Mouse (Mus musculus) testis, postnatal 14 days (tissue): ENCODE results near the gene Znfx1.

Source experiments
- DNase-seq: peaks from one replicate; pipeline ENCODE4 v3.0.0; 2021; ENCODE audit warnings: low spot score

The Znfx1 gene

DNA sequence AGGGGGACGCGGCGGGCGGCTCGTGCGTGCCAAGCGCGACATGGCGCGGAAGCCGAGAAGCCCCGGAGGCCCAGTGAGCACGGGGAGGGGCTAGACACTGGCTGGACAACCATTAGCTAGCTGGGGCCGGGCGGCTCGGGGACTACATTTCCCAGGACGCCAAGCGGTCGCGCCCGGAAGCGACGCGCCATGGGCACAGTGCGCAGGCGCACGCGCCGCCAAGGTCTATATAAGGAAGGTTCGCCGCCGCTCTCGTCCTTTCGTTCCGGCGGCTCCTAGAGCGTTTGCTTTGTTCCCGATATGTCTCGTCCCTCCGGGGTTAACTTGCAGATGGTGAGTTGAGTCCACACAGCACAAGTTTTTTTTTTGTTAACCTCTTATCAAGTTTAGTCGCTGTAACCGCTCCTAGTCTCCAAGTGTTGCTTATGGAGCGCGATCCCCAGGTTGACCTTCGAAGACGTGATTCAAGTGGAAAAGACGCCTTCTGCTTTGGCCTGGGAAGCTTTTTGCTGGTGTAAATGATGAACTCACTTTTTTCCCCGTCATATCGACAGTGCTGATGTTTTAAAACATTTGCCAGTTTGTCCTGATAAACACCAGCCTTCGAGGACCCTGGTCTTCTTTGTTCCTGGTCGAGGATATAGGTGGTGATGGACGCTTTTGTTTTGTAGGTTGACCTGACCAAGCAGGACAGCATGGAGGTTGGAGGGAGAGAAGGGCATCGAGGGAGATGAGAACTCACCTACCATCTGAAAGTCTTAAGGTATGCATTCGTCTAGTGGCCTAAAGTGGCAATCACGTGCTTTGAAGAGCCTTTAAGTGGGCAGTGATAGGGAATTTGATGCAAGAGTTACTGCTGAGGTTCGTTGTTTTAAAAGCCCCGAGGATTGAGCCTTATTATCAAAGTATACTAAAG is at the start of gene Znfx1:
TSS of gene Znfx1 (minus strand) at position 51 of the 916 bp plus-strand sequence.
- DNase-seq = peak; percentile 96

DNA sequence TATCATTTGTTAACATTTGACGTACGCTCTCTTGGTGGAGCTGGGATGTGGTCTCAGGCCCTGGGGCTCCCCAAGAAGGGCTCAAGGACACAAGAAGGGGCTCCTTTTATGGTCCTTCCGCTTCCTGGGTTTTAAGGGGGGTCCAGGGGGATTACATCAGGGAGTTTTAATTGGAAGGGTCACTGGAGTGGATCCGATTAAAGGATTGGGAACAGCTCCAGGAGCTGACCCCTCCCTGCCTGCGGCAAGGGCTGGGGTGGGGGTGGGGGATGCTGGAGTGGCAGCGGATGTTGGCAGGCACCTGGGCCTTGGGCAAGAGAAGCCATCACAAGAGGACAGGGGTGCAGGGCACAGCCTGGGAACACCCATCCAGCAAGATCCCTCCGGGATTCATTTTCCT is 49.4 kb upstream of the Znfx1 start:
- no peak for DNase-seq

DNA sequence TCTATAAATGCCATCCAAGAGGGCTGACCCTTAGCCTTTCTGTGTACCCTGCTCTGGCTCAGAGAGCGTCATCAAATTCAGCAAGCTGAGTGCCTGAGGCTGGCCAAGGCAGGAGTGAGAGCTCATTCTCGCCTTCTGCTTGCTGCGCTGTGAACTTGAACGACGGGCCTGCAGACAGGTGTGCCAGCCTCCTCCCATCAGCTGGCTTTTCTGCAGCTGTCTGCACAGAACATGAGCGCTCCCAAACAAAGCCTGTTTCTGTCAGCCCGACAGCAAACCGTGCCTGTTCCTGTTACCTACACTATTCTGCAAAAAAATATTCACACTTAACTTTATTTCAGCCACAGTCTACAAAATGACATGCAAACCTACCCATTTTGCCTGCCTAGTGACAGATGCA is 46.7 kb upstream of the Znfx1 start:
- no peak for DNase-seq

DNA sequence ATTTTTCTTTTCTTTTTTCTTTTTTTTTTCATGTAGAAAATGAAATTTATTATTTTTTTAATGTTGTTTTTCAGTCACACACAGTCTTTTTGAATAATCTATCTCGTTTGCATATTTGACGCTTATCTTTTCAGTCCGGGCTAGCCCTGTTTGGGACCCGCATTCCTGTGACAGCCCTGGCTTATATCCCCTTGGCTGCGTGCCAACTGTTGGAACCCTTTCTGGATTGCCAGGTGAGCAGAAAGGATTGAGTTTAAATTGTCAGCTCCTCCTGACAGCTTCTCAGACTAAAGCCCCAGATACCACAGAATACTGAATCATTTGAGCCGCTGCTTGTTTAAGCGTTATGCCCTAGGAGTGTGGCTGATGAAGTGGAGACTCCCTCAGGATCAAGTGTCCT is 40.7 kb upstream of the Znfx1 start:
- DNase-seq = no peak

DNA sequence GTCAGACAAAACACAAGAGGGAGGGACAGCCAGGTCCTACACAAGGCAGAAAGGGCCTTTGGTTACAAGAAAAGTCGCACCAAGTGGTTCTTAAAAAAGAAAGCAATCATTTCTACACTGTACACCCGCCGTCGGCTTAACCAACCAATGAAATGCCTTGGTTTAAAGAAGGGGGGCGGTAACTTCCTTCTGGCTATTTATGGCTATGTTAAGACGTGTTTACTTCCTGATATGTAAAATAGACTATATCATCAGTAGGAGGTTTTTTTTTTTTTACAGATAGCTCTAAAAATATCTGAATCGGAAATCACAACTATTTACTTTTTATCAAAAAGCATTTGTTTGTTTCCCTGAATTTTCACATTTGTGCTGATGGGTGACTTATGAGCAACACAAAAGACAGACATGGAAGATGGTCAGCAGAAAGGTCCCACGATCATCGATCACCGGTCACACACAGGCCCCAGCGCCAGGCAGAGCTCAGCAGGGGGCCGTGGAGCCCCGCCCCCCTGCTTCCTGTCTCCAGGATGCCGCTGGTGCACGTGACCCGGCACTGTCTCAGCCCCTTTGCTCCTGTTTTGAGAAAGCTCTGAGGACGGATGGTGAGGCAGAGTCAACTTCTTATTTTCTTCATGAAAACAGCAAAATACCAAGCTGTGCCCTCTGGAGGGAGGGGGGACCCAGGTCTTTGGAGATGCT is 39.1 kb upstream of the Znfx1 start:
- DNase-seq = peak; percentile 57

DNA sequence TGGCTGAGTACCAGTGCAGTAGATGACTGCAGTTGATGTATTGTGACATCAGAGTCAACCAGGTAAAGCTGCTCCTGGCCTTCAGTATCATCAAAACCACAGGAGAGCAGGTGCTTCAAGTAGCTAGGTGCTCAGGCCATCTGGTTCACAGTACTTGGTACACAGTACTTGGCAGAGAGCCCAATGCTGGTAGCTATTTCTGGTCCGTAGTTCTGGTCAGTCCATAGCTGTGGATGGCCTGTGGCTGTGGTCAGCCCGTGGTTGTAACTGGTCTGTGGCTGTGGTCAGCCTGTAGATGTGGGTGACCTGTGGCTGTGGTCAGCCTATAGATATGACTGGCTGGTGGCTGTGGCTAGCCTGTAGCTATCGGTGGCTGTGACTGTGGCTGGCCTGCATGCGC is 31.9 kb upstream of the Znfx1 start:
- no peak for DNase-seq

DNA sequence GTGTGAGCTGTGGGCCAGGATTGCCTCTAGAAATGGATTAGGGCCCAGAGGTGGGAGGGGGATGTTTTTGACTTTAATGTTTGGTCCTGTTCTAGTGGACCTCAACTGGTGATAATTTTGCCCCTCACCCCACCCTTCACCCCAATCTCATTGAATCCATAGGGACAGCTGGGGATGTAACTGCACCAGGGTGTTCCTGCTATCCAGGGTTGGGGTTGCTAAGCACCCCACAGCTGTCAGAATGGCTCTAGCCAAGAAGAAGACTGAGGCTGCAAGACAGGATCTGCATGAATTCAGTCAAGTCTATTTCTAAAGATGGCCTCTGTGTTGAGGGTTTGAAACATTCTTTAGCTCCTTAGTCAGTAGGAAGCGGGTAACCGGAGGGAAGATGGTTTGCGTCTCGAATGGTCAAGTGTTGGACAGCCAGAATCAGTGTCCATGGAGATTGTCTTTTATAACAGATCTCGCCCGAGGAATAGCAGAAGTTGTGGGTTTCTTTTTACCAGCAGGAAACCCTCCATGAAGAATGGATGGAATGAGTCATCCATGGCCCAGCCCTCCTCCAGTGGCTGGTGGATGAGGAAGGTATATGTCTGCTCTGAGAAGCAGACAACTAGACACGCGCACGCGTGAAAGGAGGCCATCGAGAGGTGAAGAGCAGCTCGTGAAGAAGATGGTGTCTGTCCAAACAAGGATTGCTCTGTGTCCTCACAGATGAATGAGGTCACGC is 30.5 kb upstream of the Znfx1 start:
- DNase-seq = no peak

DNA sequence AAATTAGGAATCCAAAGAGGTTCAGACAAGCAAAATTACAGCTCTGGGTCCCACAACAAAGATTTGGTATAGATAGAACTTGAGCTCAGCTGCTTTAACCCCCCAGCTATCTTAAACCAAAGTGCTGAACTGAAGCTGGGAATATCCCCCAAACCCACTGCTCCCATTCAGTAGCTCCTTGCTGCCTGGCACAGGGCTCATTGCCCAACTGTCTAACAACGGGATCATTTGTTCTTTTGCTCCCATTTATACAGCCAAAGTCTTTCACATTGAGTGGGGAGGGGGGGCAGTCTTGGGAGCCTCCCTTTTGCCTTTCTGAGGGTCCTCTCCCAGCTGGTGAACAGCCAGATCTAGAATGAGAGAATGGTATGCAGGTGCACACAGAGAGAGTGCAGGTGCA is 27.5 kb upstream of the Znfx1 start:
- no peak for DNase-seq

DNA sequence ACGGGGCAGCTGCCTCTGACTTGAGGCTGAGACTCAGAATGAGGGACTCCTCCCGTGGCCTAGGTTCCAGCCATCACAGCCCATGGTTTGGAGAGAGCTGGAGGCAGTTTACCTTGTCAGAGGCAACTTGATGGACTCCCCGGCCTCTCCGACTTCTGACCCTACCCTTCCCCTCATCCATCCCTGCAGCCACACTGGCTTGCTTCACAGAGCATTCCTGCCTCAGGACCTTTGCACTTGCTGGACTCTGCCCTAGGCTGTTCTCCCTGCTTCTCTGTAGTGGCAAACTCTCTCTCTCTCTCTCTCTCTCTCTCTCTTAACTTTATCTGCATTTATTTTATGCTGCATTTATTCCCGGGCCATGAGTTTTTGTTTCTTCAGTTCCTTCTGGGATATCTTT is 24.0 kb upstream of the Znfx1 start:
- no peak for DNase-seq

DNA sequence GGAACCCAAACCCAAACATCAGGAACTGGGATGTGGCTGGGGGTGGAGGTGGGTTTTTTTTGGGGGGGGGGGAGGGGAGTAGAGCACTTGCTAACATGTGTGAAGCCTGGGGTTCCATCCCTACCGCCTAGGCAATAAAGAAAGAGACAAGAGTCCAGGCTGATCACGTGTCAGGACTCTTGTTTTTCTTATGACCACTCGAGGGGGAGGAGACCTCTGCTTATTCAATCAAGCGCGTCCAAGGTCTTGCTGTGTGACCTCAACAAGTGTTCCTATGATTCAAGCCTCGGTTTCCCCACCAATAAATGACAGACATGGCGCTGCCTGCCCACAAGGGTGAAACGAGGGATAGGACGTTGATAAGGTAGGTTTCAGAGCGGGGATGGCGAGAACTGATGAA is 23.3 kb upstream of the Znfx1 start:
- no peak for DNase-seq

DNA sequence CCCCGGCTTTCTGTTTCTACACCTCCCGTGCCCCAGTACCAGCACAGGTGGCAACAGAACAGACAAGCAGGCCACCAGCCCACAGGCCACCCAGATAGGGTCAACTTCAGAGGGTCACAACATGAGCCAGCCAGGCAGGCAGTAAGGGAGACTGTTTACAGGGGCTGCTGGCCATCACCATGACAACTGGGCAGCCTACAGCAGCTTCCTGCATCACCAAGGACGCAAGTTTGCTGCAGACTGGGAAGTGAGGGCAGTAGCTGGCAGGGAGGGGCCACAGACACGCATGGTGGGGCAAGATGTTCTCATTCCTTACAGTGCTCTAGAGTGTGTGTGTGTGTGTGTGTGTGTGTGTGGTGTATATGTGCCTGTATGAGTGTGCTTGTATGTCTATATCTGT is 18.8 kb upstream of the Znfx1 start:
- no peak for DNase-seq

DNA sequence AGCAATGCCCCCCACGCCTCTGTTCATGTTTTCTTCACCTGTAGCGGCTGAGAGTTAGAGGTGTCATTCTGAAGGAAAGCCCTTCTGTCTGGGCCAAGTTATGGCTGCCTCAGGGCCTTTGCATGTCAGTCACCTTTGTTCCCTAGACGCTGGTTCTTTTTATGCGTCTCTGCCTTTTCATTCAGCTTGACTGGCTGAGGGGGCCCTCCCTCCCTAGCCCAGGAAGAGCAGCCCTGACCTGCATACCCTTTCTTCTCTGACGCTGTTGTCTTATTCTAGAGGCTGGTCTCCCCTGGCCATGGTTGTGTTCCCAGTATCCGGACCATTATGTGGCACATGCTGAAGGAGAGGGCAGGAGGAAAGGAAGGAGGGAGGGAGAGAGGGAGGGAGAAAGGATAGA is 18.3 kb upstream of the Znfx1 start:
- no peak for DNase-seq

DNA sequence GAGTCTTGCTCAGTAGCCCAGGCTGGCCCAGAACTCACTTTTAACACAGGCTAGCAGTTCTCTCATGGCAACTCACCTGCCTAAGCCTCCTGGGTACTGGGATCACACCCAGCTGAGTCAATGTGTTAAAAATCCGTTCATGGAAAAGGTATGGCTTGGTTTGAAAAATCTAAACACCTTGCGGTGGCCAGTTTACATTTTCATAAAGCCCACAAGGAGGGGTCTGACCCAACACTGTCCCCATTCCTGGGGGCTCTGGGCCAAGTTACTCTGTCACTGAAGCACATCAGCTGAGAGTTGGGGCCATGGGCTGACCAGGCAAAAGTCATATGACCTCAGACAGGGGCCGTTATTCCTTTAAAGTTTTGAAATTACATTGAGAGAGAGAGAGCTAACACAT is 17.6 kb upstream of the Znfx1 start:
- no peak for DNase-seq

DNA sequence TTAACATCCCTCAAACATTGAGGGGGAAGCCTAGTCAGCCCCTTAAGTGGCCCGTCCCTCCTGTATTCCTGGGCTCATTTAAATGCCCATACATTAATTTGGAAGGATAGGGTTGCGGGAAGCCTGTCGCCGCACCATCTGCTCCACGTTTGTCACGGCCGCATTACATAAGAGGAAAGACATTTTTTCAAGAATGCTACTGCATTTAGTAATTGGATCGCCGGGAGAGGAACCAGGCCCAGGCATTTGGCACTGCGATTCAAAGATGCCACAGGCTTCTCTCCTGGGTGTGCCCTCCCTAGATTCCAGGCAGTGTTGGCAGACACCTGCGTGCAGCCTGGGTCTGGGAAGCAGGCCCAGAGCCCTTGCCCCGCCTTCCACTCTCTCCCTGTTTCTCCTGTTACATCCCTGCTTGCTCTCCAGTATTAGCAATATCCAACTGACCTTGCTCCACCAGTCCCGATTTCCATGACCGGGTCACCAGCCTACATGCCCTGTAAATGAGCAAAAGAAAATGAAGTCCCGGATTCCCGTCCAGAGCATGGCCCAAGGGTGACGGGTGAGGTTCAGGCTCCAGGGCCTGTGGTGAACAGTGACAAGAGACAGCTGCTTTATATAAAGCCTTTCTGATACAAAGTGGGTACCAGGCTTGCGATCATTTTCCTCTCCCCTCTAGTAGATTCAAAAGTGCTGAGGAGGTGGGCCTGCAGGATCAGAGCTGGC is 16.9 kb upstream of the Znfx1 start:
- no peak for DNase-seq

DNA sequence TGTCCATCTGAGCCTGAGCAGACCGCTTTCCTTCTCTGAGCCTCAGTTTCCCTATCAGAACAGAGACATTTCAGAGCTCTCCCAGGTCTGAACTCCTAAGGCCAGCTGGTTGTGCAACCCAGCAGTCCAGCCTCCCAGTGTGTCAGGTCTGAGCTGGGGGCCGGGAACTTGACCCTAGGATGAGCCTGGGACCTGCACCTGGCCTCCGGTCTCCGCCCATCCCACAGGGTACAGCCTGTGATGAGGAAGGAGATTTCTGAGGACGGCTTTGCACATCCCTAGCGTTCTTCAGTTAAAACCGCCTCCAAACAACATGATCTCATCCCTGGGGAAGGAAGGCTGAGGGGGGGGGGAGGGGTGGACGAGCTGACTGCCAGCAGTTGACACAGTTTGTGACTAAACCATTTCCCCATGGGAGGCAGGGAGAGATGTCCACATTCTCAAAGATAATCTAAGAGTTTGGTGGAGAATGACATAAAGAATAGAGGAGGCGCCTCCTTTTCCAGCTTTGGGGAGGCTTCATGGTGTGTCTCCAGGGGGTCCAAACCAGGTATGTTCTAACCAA is 16.2 kb upstream of the Znfx1 start:
- DNase-seq = no peak

DNA sequence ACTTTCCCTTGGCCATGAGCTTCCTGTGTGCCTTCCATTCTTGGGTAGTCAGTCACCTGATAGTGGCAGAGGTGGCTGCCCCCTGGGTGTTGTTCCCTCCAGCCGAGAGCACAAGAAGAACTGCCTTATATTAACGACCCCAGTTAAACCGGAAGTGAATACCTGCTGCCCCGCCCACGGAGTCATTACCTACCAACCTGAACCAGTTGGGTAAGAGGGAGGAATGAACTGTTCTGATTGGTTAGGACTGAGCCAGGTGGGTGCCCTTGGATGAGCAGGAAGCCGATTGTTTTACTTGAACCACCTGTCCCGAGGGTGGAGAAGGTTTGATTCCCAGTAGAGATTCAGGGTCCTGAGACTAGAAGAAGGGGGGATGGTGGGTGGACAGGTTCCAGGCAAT is 15.7 kb upstream of the Znfx1 start:
- no peak for DNase-seq

DNA sequence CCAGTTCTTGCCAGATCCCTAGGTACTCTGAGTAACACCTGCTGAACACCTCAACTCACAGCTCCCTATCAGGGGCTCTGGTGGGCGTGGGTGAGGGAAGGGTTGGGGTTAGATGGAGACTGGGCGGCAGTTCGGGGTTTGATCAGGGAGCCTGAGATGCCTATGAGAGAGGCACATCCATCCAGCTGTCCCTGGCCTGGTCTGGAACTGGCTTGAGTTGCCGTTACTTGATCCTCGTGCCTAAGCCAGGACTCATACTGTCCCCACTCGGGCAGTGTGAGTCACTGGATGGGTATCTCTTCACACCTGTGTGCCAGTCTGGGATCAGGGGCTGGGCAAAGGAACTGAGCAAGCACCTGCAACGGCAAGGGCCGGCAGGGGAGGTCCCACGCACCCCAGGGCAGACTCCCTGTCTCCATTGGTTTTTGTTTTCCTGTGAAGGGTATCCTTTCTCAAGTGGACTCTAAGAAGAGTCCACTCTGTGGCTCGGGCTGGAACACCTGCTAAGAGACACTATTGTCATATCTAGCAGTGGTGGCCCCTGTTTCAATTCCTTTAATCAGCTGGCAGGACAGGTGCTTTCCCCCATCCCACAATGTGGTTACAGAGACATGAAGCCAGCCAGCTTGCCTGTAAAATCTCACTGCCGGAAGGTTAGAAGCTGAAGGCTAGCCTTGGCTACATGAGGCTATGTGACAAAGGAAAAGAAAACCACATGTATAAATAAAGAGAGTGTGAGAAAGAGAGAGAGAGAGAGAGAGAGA is 14.6 kb upstream of the Znfx1 start:
- DNase-seq = no peak

DNA sequence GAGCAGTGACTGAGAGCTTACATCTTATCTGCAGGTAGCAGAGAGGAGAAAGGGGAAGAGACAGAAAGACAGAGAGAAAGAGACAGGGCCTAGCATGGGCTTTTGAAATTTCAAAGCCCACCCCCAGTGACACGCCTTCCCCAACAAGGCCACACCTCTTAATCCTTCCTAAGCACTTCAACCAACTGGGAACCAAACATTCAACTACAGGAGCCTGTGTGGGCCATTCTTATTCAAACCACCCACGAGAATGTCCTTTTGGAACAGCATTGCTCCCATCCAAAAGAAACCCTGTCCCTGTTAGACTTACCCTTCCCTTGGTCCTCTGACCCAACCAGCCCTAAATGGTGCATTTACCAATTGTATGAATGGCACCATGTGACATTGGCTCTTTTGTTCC is 13.9 kb upstream of the Znfx1 start:
- DNase-seq = no peak

DNA sequence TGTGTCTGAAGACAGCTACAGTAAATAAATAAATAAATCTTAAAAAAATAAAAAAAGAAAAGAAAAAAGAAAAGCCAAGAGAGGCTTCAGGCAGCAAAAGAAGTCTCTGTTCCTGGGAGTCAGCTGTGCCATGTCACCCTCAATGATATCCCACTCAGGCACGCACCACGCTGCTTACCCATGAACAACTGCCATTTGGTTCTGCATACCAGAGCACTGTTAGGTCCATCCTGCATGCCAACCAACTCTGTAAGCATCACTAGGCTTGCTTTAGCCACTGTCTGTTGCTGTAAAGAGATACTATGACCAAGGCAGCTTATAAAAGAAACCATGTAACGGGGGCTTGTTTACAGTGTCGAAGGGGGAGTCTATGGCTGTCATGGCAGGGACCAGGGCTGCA is 13.5 kb upstream of the Znfx1 start:
- no peak for DNase-seq

DNA sequence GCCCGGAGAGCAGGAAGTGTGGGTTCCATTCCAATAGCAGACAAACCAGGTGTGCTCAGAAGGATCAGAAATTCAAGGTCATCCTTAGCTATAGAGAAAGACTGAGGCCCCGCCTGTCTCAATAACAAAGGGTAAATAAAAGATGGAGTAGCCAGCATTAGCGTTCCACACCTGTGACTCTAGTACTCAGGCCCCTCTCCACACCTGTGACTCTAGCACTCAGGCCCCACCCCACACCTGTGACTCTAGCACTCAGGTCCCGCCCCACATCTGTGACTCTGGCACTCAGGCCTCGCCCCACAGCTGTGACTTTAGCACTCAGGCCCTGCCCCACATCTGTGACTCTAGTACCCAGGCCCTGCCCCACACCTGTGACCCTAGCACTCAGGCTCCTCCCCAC is 11.8 kb upstream of the Znfx1 start:
- no peak for DNase-seq
